Mouse (Mus musculus): Measurements from ENCODE around the gene S1pr3.

DNA sequence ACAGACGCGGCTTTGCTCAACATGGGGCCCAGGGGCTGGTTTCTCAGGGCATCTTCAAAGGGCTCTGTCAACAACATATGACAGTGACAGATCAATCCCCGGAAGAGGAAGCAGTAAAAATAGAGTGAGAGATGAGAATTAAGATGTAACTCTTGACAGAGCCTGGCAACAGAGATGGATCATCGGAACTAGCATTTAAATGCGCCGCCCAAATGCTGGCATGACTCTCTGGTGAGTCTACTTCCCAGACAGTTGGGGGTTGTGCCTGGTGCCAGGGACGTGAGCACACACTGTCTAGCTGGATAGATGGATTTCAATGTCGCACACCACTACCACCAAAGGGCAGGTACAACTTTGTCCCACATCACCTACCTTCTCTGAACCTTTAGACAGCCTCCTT is 34.5 kb downstream of the S1pr3 start:
- TF ChIP-seq CTCF (IDR thresholded peaks at IDR 0.05; ENCODE audit: low read depth) (no peak), EP300 (IDR thresholded peaks at IDR 0.05; ENCODE audit: low read depth) (no peak)
